Mouse (Mus musculus): ENCODE results near the gene Dnajc11.

Dnajc11 gene

DNA sequence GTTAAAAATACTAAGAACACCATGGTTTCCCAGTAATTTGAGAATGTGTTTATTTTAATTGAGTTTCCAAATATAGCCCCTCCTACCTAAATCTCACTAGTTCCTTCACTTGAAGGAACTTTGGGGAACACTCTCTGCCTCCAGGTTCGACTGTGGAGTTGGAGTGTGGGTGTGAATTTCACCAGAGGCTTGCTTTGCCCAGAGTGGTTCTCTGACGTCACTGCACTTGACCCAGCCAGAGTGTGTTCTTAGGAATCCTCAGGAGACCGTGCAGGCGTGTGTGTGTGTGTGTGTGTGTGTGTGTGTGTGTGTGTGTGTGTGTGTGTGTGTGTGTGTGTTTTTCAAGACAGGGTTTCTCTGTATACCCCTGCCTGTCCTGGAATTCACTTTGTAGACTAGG lies 67.4 kb downstream of the Dnajc11 start:
- in situ Hi-C loops (cut with MboI; ENCODE audit: low pct_unique_long_range_greater_than_20kb in 1 of 2, low sequenced_read_pairs in 2 of 2, unreplicated experiment in 1 of 2) = no loop called here

- in situ Hi-C loops (cut with MboI; ENCODE audit: low pct_unique_long_range_greater_than_20kb in 1 of 2, low sequenced_read_pairs in 2 of 2, unreplicated experiment in 1 of 2) = no loop called here
Measured at GRCm38 (mm10) chr4:152001335-152001734, 67.8 kb downstream of the Dnajc11 start.

DNA sequence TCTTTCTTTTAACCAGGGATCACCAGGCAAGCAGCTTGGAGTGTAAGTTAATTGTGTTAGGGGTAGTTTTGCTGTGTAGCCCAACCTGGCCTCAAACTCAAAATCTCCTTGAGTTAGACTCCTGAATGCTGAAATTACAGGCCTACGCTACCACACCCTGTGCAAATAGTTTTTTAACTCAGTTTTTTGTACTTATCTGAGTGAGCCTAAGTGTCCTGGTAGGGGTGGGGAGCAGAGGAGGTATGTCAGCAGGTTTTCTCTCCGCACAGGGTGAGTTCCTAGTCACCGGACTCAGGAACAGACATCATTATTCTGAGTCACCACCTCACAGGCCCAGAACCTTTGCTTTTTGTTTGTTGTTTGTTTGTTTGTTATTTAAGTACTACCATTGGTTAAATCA lies 68.6 kb downstream of the Dnajc11 start:
- in situ Hi-C loops (cut with MboI; ENCODE audit: low pct_unique_long_range_greater_than_20kb in 1 of 2, low sequenced_read_pairs in 2 of 2, unreplicated experiment in 1 of 2) = no loop called here

- in situ Hi-C loops (cut with MboI; ENCODE audit: low pct_unique_long_range_greater_than_20kb in 1 of 2, low sequenced_read_pairs in 2 of 2, unreplicated experiment in 1 of 2) = no loop called here
Measured at GRCm38 (mm10) chr4:152006137-152006536, 72.6 kb downstream of the Dnajc11 start.

DNA sequence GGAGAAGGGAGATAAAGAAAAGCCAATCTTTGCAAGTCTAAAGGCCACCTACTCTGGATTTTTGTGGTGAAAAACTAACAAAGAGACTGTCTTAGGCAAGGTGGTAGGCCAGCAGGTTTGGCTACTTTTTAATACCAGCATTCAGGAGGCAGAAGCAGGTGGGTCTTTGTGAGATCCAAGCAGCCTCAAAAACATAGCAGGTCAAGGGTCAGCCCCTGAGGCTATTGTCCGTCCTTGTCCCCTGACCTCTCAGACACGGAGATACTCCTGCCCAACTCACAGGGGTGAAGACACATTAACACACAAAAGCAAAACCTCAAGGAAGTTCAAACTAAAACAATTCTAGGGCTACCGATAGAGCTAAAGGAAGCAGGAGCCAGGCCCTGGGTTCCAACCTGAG lies 73.3 kb downstream of the Dnajc11 start:
- in situ Hi-C loops (cut with MboI; ENCODE audit: low pct_unique_long_range_greater_than_20kb in 1 of 2, low sequenced_read_pairs in 2 of 2, unreplicated experiment in 1 of 2) = no loop called here

GRCm38 (mm10) chr4:152007481-152008147 lies 74.1 kb downstream of the Dnajc11 start:
- in situ Hi-C loops (cut with MboI; ENCODE audit: low pct_unique_long_range_greater_than_20kb in 1 of 2, low sequenced_read_pairs in 2 of 2, unreplicated experiment in 1 of 2) = no loop called here

- in situ Hi-C loops (cut with MboI; ENCODE audit: low pct_unique_long_range_greater_than_20kb in 1 of 2, low sequenced_read_pairs in 2 of 2, unreplicated experiment in 1 of 2) = no loop called here
Measured at GRCm38 (mm10) chr4:152008148-152008500, 74.6 kb downstream of the Dnajc11 start.

DNA sequence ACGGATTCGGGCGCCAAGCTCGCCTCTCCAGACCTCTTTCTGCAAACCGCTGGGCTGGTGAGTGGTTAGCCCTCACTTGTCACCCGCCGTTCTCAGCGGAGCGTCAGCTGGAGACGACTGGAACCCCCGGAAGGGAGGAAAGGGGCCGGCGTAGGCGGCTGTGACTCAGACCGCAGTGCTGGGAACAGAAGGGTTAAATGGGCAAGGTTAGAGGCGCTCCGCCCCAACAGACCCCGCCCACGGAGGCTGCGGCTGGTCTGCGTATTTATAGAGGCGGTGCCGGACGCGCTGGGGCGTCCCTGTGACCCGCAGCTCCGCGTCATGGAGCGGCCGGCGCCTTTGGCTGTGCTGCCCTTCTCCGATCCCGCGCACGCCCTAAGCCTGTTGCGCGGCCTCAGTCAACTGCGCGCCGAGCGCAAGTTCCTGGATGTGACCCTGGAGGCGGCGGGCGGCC lies 75.2 kb downstream of the Dnajc11 start, which contains the start of gene Klhl21:
Gene Klhl21, plus strand, starts transcription at position 182 of the 454 bp plus-strand sequence.
- in situ Hi-C loops (cut with MboI; ENCODE audit: low pct_unique_long_range_greater_than_20kb in 1 of 2, low sequenced_read_pairs in 2 of 2, unreplicated experiment in 1 of 2) = no loop called here

- in situ Hi-C loops (cut with MboI; ENCODE audit: low pct_unique_long_range_greater_than_20kb in 1 of 2, low sequenced_read_pairs in 2 of 2, unreplicated experiment in 1 of 2) = no loop called here
Measured at GRCm38 (mm10) chr4:152009076-152010051, 75.9 kb downstream of the Dnajc11 start.

GRCm38 (mm10) chr4:152010091-152010706 lies 76.7 kb downstream of the Dnajc11 start:
- in situ Hi-C loops (cut with MboI; ENCODE audit: low pct_unique_long_range_greater_than_20kb in 1 of 2, low sequenced_read_pairs in 2 of 2, unreplicated experiment in 1 of 2) = no loop called here

DNA sequence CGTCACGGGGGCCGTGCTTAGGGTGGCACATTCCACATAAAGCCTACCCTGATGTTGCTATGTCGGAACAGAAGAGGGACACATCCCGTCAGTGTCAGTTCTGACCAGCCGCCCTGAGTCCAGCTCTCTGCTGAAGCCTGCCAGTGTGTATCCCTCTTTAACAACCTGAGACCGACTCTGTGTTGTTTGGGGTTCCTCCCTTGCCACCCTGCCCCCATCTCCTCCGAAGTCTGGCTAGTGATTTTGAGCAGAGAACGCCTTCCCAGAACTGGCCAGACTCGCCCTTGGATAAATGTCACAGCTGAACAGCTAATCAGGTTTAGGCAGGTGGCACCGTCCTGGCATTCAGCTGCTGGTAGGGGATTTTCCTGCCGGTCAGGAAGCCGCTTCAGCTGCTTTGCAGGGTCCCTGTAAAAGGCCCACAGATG lies 77.2 kb downstream of the Dnajc11 start:
- in situ Hi-C loops (cut with MboI; ENCODE audit: low pct_unique_long_range_greater_than_20kb in 1 of 2, low sequenced_read_pairs in 2 of 2, unreplicated experiment in 1 of 2) = no loop called here

- in situ Hi-C loops (cut with MboI; ENCODE audit: low pct_unique_long_range_greater_than_20kb in 1 of 2, low sequenced_read_pairs in 2 of 2, unreplicated experiment in 1 of 2) = no loop called here
Measured at GRCm38 (mm10) chr4:152011171-152011760, 77.8 kb downstream of the Dnajc11 start.

DNA sequence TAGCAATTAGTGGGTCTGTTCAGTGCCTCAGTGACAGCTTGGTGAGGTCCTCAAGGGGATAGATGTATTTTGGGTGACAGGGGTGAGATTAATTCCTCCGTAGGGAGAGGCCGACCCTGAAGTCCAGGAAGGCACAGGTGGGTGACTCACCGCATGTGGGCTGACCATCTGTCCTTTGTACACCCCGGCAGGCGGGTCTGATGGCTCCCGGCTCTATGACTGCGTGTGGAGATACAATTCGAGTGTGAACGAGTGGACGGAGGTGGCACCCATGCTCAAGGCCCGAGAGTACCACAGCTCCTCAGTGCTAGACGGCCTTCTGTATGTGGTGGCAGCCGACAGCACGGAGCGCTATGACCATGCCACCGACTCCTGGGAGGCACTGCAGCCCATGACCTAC lies 78.6 kb downstream of the Dnajc11 start:
- in situ Hi-C loops (cut with MboI; ENCODE audit: low pct_unique_long_range_greater_than_20kb in 1 of 2, low sequenced_read_pairs in 2 of 2, unreplicated experiment in 1 of 2) = no loop called here

DNA sequence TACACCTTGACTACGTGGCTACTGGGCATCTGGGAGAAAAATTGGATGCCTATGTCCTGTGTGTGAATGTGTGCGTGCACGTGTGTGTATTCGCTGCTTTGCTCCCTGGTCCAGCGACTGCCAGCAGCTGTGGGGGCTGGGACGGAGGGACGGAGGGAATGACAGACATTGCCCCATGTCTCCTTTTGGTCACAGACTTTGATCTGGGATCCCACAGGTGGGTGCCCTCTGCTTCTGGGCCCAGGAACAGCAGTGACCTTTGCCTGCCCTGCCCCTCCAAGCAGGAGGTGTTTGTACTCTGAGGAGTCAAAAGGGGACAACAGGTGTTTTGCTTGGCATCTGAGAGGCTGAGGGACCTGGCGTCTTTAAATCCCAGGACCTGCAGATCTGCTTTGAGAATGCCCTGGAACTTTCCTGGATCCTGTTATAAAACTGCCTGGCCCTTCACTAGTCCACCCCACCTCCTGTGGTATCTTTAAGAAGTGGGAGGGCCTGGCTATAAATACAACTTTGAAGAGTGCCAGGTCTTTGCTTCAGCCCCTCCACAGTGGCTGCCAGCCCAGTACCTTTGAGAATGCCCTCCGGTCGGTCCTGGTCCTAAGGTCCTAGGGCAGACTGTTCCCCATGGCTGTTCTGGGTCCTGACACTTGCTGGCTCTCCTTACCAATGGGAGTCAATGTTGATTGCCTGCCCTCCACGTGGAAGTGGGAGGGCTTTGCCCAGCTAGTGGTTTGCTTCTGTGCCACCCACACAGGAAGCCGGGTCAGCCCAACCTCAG lies 79.7 kb downstream of the Dnajc11 start:
- in situ Hi-C loops (cut with MboI; ENCODE audit: low pct_unique_long_range_greater_than_20kb in 1 of 2, low sequenced_read_pairs in 2 of 2, unreplicated experiment in 1 of 2) = no loop called here

DNA sequence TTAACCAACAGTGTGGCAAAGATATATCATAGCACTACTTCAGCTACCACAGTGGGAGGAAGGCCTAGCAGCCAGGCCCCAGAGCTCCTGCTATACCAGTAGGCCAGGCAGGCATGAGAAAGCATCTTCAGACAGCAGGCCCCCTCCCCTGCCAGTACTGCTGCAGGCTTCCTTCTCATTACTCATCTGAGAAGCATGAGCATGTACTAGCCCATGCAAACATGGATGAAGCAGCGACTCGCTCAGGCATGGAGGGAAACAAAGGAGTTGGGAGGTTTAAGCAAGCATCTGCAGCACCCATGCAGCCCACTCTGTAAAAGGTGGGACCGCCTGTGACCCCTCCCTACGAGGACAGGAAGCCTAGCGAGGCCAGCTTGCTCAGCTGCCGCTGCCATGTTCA lies 85.6 kb downstream of the Dnajc11 start:
- in situ Hi-C loops (cut with MboI; ENCODE audit: low pct_unique_long_range_greater_than_20kb in 1 of 2, low sequenced_read_pairs in 2 of 2, unreplicated experiment in 1 of 2) = no loop called here

DNA sequence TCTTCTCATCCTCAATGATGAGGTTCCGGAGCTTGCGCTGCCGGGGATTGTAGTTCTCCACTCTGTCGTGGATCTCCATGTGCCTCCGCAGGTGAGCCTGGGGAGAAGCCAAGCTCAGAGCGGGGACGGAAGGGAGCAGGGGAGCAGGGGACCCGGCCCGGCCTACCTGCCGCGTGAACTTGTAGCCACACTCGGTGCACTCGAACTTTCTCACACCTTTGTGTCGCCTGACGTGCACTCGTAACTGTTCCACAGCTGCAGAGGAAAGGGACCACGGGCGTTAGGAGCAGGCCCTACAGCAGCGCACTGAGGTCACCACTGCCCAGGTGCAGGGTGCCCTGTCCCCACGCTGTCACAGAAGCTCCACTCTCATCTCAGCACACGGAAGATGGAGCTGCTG lies 86.5 kb downstream of the Dnajc11 start:
- in situ Hi-C loops (cut with MboI; ENCODE audit: low pct_unique_long_range_greater_than_20kb in 1 of 2, low sequenced_read_pairs in 2 of 2, unreplicated experiment in 1 of 2) = no loop called here

DNA sequence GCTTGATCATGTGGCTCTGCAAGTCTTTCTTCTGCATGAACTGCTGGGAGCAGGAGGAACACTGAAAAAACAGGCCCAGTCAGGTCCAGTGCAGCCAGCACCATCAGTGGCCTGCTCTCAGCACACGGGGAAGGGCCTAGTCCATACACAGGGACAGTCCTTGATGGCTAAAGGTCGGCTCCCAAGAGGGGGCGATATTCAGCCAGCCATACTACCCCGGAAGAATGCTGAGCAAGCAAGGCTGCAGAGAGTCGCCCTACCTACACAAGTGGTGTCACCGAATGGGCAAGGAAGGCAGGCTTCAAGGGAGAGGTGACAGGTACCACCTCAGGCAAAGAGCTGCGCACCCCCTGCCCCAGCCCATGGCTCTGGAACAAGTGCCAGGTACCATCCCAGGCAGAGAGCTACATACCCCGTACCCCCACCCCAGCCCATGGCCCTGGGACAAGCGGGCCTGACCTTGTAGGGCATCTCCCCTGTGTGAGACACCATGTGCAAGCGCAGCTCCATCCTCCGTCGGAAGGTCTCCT lies 88.1 kb downstream of the Dnajc11 start:
- in situ Hi-C loops (cut with MboI; ENCODE audit: low pct_unique_long_range_greater_than_20kb in 1 of 2, low sequenced_read_pairs in 2 of 2, unreplicated experiment in 1 of 2) = no loop called here

DNA sequence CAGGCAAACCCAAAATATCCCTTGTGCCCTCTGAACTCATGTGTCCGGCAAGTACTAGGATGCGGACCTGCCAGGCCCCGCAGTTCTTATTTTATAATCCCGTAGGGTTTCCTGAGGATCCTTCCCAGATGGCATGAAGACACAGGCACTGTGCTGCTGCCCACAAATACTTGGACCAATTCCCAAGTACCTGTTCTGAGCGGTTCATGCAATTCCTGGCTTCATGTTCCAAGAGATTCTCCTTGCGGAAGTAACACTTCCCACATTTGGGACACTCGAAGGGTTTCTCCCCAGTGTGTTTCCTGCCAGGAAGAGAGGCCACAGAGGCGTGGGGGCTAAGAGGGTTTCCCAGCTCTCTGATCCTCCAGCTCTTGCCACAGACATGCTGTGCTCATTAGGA lies 89.0 kb downstream of the Dnajc11 start:
- in situ Hi-C loops (cut with MboI; ENCODE audit: low pct_unique_long_range_greater_than_20kb in 1 of 2, low sequenced_read_pairs in 2 of 2, unreplicated experiment in 1 of 2) = no loop called here
